ENCODE assay signal across 11 mouse cellular contexts in genomic region chr6:137433521-137434137, GRCm38 (mm10).
DNase-seq lines count a peak whose midpoint lies in the region; ATAC-seq and TF ChIP-seq lines count a peak whose summit lies in the region.
"Had no signal": no experiment of that assay in that cellular context is flagged by ENCODE, and none has a peak within 500 bp of the region (broad histone marks: within the 10 kb centered on the region; RNA-seq: fewer than 3 reads in every experiment).

No protein-coding gene starts in this region.

- 61% methylated on average over 14 of the region's 14 CpGs for WGBS in lung, embryonic 14.5 days
- 26% methylated on average over 14 of the region's 14 CpGs for WGBS in forebrain, postnatal 0 days
- 50% methylated on average over 14 of the region's 14 CpGs for WGBS in limb, embryonic 12.5 days
- 61% methylated on average over 14 of the region's 14 CpGs for WGBS in stomach, embryonic 15.5 days

- ATAC-seq in lung, embryonic 14.5 days (ENCODE audit: insufficient read depth): peak; percentile 91
- peak; percentile 91 for ATAC-seq in forebrain, postnatal 0 days
- peak; percentile 87 for ATAC-seq in limb, embryonic 12.5 days (ENCODE audit: insufficient number of reproducible peaks, insufficient read depth, low FRiP score, low TSS enrichment, low read depth)
- ATAC-seq in stomach, embryonic 15.5 days (ENCODE audit: insufficient read depth, low FRiP score, low read depth): peak; percentile 50; the same call in 1 of the 2 replicates

- H3K36me3 ChIP-seq in lung, embryonic 14.5 days (ENCODE audit: insufficient read depth): no peaks in the 10 kb centered on the region
- peaks cover 7% of the 10 kb centered on the region; the same call in 1 of the 2 replicates for H3K36me3 ChIP-seq in forebrain, postnatal 0 days (ENCODE audit: insufficient read depth)
- H3K36me3 ChIP-seq in limb, embryonic 12.5 days: no peaks in the 10 kb centered on the region
- no peaks in the 10 kb centered on the region for H3K36me3 ChIP-seq in stomach, embryonic 15.5 days

- no peak overlapping the region for H3K4me3 ChIP-seq in lung, embryonic 14.5 days (ENCODE audit: low read depth, low read length)
- H3K4me3 ChIP-seq in forebrain, postnatal 0 days (ENCODE audit: low read depth, low read length): no peak overlapping the region
- no peak overlapping the region for H3K4me3 ChIP-seq in limb, embryonic 12.5 days (replicated peaks)
- H3K4me3 ChIP-seq in stomach, embryonic 15.5 days (replicated peaks): no peak overlapping the region

- no peak overlapping the region for H3K9ac ChIP-seq in lung, embryonic 14.5 days
- H3K9ac ChIP-seq in forebrain, postnatal 0 days: no peak overlapping the region
- H3K9ac ChIP-seq in limb, embryonic 12.5 days (replicated peaks): no peak overlapping the region
- H3K9ac ChIP-seq in stomach, embryonic 15.5 days: no peak overlapping the region

- TF ChIP-seq CTCF in lung, embryonic 14.5 days (IDR thresholded peaks at IDR 0.05; ENCODE audit: low read depth): no peak
- TF ChIP-seq CTCF in forebrain, postnatal 0 days (IDR thresholded peaks at IDR 0.05; ENCODE audit: low read depth): no peak

- no peak overlapping the region for H3K4me2 ChIP-seq in lung, embryonic 14.5 days
- H3K4me2 ChIP-seq in forebrain, postnatal 0 days (ENCODE audit: low read depth): no peak overlapping the region
- H3K4me2 ChIP-seq in limb, embryonic 12.5 days: no peak overlapping the region
- H3K4me2 ChIP-seq in stomach, embryonic 15.5 days: no peak overlapping the region

- H3K9me3 ChIP-seq in lung, embryonic 14.5 days (ENCODE audit: low read depth, low read length): no peaks in the 10 kb centered on the region
- H3K9me3 ChIP-seq in forebrain, postnatal 0 days (ENCODE audit: low read length): no peaks in the 10 kb centered on the region
- H3K9me3 ChIP-seq in limb, embryonic 12.5 days: peaks cover 5% of the 10 kb centered on the region; the same call in 1 of the 2 replicates
- H3K9me3 ChIP-seq in stomach, embryonic 15.5 days: no peaks in the 10 kb centered on the region

- intact Hi-C loops in heart, postnatal 14 days (cut with DNase I): no loop called here

- H3K27me3 ChIP-seq in lung, embryonic 14.5 days (ENCODE audit: insufficient read depth, low read length): no peaks in the 10 kb centered on the region
- no peaks in the 10 kb centered on the region for H3K27me3 ChIP-seq in forebrain, postnatal 0 days (ENCODE audit: insufficient read depth, low read length)
- no peaks in the 10 kb centered on the region for H3K27me3 ChIP-seq in limb, embryonic 12.5 days
- no peaks in the 10 kb centered on the region for H3K27me3 ChIP-seq in stomach, embryonic 15.5 days (replicated peaks)

- peak; percentile 41 for DNase-seq in lung, embryonic 14.5 days
- no peak for DNase-seq in lung, postnatal 36 days
- peak; percentile 67 for DNase-seq in forebrain, postnatal 0 days
- no peak for DNase-seq in natural killer cell, adult 2 months (ENCODE audit: low spot score in 2 of 2)
- DNase-seq in frontal cortex, adult 2 months (ENCODE audit: extremely low spot score in 1 of 2, low spot score in 1 of 2): no peak
- no peak for DNase-seq in heart, postnatal 14 days
- DNase-seq: heart, postnatal 4 days; layer of hippocampus, postnatal 36 days; lung, adult 2 months had no signal

- peak overlapping the region; percentile 42; the same call in 1 of the 2 replicates for H3K27ac ChIP-seq in lung, embryonic 14.5 days (ENCODE audit: low read depth)
- peak overlapping the region; percentile 64 for H3K27ac ChIP-seq in forebrain, postnatal 0 days (ENCODE audit: low read depth, low read length)
- peak overlapping the region; percentile 84 for H3K27ac ChIP-seq in limb, embryonic 12.5 days
- no peak overlapping the region for H3K27ac ChIP-seq in stomach, embryonic 15.5 days

- no peaks in the 10 kb centered on the region for H3K4me1 ChIP-seq in lung, embryonic 14.5 days (ENCODE audit: insufficient read depth)
- no peaks in the 10 kb centered on the region for H3K4me1 ChIP-seq in forebrain, postnatal 0 days (ENCODE audit: insufficient read depth)
- H3K4me1 ChIP-seq in limb, embryonic 12.5 days (replicated peaks): 0 out of 2 replicates have a peak, but pooled peaks cover 4% of the 10 kb centered on the region
- no peaks in the 10 kb centered on the region for H3K4me1 ChIP-seq in stomach, embryonic 15.5 days

Comparison
In these comparisons a context has a peak if more than half of its experiments do, and no peak if none do; other contexts are left out.
1. DNase-seq: peak in lung, embryonic 14.5 days (single experiment) and forebrain, postnatal 0 days (single experiment); none in lung, postnatal 36 days (single experiment), natural killer cell, adult 2 months (0 of 2), frontal cortex, adult 2 months (0 of 2) and heart, postnatal 14 days (0 of 2).
2. Peak in every context shown above with its lines, with median percentiles within 50 percentile points of each other: ATAC-seq.